Mouse (Mus musculus) embryo, embryonic 11.5 days (tissue): Measurements from ENCODE around the gene Myo3b.

ENCODE experiments used
- DNase-seq: peaks from one replicate; pipeline ENCODE4 v3.0.0-alpha.2; 2012; ENCODE audit warnings: low read depth, low spot score

Myo3b gene

DNA sequence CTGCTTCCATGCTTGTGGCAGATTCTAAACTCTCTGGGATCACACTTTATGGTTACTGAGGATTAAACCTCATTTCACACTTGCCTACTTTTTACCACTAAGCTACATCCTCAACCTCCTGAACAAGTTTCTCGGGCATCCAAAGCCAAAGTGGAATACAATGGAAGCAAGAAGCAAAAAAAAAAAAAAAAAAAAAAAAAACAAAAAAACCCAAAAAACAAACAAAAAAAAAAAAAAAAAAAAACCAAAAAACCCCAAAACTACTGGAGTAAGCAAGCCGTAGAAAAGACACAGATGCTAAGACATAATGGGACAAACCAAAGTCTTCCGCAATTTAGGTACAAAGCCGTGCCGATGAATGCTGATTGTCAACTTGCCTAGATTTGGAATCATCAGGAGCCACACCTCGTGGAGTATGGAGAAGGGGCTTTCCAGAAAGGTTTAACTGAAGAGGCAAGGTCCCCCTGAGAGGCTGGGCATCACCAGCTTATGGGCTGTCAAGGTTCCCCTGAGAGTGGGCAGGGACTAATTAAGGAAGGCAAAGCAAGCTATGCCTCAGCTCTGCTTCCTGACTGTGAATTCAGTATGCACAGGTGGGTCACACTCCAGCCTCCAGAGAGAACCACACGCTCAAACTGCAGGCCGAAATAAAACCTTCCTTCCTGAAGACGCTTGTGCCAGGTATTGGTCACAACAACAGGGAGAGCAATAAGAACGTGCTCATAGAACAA, 313.7 kb downstream of the Myo3b start:
- DNase-seq, result no peak

GRCm38 (mm10) chr2:70354056-70354455, 315.1 kb downstream of the Myo3b start:
- DNase-seq, result no peak

DNA sequence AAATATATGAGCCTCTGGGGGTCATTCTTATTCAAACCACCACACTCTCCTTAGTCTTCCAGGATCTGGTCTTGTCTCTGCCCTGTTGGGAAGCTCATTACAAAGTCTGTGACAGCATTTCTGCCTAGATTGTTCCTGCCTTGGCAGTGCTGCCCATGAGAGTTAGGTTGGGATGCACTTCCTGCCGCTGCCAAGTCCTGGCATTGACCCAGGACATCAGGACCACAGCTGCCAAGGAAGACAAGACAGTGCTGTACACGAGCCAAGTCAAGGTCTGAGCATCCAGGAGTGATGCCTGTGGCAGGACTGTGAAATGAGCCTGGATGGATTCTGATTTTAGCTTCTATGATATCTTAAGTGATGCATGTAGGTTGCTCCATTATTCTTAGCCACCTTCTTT, 316.1 kb downstream of the Myo3b start:
- DNase-seq, result no peak

- no peak for DNase-seq
These were observed 330.5 kb downstream of the Myo3b start for GRCm38 (mm10) chr2:70369421-70369820.

DNA sequence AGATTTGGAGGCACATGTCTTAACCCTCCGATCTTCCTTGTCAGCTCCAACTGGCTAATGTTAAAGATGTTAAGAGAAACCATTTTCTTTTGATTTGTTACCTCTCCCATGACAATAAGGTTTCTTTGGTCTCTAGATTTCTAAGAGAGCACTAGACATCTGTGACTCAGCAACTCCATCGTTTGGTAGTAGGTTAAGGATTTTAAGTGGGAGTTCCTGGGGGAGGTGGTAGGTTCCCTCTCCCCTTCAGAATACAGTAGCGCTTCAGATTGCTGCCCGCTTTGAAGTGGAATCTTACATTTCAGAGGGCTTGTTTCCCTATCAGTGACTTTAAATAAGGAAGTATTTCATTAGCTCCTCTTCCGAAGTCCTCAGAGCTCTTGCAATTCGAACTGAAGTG, 340.4 kb downstream of the Myo3b start:
- DNase-seq, result no peak

GRCm38 (mm10) chr2:70379939-70380338, 341.0 kb downstream of the Myo3b start:
- DNase-seq, result no peak

- no peak for DNase-seq
These were observed 349.7 kb downstream of the Myo3b start for GRCm38 (mm10) chr2:70388645-70389044.

DNA sequence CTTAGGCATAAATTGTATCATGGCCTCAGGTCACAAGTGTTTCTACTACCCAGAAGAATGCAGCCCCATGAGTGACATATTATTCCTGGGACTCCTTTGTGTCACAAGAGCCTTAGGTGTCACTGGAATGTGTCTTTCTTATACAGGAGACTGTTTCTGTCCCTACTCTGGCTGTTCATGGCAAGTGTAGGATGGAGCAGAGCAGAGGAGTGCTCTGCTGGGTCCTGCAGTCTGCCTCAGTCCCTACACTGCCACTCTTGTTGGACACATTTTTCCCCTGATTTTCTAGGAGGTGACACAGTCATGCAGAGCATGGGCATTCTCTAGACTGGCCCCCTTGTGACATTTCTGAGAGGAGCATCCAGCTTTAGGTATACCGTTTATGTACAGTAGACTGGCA, 350.2 kb downstream of the Myo3b start:
- DNase-seq, result no peak

DNA sequence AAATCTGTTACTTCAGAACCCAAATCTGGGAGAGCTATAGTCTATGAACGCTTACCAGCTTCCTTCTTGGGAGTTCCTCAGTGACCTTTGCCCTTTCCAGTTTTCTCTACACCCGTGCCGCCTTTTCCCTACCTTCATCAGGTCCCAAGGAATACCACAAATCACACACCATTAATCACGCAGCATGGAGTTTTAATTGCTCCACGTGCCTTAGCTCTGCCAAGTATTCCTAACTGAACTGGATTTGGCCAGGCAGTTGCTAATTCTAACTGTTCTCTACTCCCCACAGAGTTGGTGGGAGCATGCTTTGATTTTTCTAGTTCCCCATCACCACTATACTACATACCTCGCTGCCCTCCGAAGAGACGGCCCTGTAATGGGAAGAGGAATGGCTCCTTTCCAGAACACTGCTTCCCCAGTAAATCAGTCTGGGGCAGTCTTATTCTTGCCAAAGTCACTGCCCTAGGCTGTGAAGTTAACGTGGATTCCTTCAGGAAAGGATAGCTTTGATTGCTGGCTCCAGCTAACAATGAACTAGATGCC, 358.9 kb downstream of the Myo3b start:
- DNase-seq, result no peak

DNA sequence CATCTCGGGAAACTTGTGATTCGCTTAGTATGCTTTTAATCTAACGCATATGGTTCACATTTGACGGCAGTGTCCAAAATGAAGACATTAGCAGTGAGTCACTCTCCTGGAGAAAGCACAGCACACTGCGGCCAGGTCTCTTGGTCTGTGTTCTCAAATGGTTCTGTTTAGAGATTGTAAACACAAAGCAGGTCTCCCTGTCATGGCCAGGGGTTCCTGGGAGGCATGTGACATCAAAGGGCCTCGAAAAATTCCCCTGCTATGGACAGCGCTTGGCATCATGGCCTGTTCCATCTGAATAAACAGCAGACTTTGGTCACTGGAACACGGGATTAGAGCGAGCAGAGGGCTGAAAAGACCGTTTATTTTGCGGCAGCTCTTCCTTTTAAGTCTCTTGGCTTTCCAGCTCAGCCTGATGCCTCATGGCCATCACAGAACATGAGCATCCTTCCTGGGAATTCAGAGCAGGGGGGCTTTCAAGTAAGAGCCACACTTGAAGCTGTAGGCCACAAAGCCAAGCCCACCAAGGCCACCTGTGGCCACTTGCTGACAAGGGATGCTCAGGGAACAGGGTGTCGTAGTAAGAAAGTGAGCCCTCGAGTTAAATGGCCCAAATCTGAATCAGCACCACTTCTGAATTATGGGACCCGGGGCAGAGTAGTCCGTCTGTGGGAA, 360.7 kb downstream of the Myo3b start:
- DNase-seq, result no peak

GRCm38 (mm10) chr2:70400321-70400720, 361.4 kb downstream of the Myo3b start:
- DNase-seq, result no peak

DNA sequence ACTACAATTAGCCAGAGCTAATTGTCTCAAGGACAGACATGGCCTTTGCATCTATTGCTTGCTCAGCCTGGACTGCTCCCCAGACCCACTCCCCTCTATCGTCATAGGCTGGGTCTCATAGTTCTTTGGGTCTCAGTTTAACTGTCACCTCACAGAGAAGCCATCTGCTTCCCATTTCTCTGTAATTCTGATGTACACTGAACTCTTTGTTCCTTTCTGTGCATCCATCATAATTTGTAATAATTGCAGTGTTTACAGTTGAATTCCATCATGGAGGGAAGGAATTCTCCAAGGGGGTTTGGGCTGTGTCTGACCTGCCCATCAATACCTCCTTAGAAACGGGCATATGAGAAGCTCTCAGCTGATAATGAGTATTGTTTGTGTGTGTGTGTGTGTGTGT, 365.4 kb downstream of the Myo3b start:
- DNase-seq, result no peak

- DNase-seq, result no peak
These were observed 367.9 kb downstream of the Myo3b start for GRCm38 (mm10) chr2:70406846-70407245.

GRCm38 (mm10) chr2:70407729-70408128, 368.8 kb downstream of the Myo3b start:
- no peak for DNase-seq

- DNase-seq, result no peak
These were observed 371.5 kb downstream of the Myo3b start for GRCm38 (mm10) chr2:70410298-70410885.

GRCm38 (mm10) chr2:70412315-70412714, 373.4 kb downstream of the Myo3b start:
- no peak for DNase-seq

GRCm38 (mm10) chr2:70414386-70414785, 375.5 kb downstream of the Myo3b start:
- DNase-seq, result no peak

- DNase-seq, result no peak
These were observed 376.6 kb downstream of the Myo3b start for GRCm38 (mm10) chr2:70415521-70415920.

- DNase-seq, result no peak
These were observed 380.4 kb downstream of the Myo3b start for GRCm38 (mm10) chr2:70419336-70419735.

GRCm38 (mm10) chr2:70421144-70421874, 382.4 kb downstream of the Myo3b start:
- no peak for DNase-seq

DNA sequence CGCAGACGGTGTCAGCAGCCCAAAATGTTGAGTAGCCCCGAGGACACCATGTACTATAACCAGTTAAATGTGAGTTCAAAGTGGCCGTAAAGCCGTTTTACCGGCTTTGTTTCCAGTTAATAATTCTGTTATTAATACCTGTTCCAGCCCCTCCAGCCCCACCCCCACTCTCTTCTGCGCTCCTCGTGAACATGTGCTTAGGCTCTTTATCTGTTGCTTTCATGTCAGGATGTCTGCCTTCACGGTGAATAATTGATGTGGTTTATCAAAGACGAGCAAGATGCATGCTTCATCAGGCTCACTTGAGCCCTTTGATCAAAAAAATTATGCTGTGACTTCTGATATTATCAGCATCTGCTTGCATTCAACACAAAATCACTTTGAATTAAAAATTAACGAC, 386.7 kb downstream of the Myo3b start:
- no peak for DNase-seq

GRCm38 (mm10) chr2:70443035-70443434, 404.1 kb downstream of the Myo3b start:
- DNase-seq, result peak; percentile 56
